Mouse (Mus musculus): Measurements from ENCODE around the gene Gm27021. TPM values are rescaled to one million over a fixed set of nuclear protein-coding genes. Genes with fewer than 3 reads are reported as not detected.

Gene Gm27021
- polyA plus RNA-seq, 1 experiment: not detected

DNA sequence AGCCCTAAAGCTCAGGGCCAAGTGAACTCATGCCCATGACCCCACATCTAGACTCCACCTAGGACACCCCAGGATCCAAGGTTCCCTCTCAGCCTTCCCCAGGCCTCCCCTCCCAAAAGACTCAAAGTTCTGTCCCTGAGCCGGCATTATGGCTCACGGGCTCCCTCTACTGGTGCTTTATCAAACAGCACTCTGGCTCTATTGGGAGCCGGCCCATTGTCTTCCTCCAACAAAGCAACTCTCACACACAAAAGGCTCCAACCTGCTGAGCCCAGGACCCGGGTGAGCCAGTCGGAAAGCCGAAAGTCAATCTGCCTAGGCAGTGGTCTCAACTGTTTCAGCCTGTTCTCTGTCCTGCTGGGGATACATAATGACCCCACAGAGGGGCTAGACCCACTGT lies 49.8 kb downstream of the Gm27021 start:
- TF ChIP-seq POLR2A (IDR thresholded peaks at IDR 0.05; ENCODE audit: low read depth, low read length): no peak
- TF ChIP-seq CTCF (IDR thresholded peaks at IDR 0.05; ENCODE audit: extremely low read depth, insufficient read length, insufficient replicate concordance, low read depth, low read length): peak; percentile 97
- H3K4me3 ChIP-seq (ENCODE audit: low read depth, low read length): no peak overlapping the region
- H3K27ac ChIP-seq (ENCODE audit: insufficient read depth, low read depth, low read length): no peak overlapping the region
- H3K36me3 ChIP-seq (ENCODE audit: control insufficient read depth, insufficient read depth, low read length): no peaks in the 10 kb centered on the region
- no peaks in the 10 kb centered on the region for H3K27me3 ChIP-seq (ENCODE audit: control insufficient read depth, insufficient read depth, low read length)
- under 1% methylated on average over 6 of the region's 6 CpGs for WGBS
- H3K4me1 ChIP-seq (ENCODE audit: control insufficient read depth, insufficient read depth, insufficient read length, low read length): peaks cover 6% of the 10 kb centered on the region; the same call in 1 of the 2 replicates

DNA sequence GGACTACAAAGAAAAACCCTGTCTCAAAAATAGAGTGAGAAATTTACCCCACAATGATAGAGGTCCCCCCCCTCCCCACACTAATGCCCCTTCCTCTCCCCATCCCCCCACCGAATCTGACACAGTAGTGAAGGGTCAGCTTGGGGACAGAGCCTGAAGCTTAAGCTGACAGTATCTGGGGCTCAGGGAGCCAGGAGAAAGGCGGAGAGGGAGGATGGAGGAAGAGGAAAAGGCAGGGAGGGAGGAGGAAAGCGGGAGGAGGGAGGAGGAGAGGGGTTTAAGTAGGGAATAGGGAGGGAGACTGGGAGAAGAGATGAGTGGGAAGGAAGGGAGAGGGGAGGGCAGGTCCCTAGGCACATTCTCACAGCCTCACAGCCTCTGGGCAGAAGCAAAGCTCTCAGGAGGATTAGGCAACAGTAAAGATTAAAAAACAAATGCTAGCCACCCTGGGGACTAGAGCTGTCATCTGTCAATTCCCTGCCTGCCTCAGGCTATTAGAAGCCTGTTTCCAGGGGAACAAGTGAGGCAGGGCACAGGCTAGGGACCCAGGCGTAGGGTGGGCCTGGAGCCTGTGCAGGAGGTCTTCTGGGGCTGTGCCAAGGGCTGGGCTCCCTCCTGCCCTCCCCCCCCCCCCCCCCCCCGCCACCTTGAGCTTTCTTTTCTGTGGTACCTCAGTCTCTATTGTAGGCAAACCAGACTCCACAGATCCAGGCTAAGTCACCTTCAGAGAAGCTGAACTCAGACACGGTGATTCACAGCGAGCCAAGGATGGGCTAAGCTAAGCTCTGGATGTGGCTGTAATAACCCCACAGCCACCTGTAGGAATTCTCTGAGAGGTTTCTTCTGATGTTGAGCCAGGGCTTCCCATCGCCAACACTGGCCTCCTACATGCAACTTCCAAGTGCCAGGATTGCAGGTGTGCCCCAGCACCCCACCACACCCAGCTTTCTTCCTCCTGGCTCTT lies 50.9 kb downstream of the Gm27021 start:
- Histone ChIP-seq H3K4me1 (ENCODE audit: control insufficient read depth, insufficient read depth, insufficient read length, low read length) (peaks cover 6% of the 10 kb centered on the region; the same call in 1 of the 2 replicates), H3K36me3 (ENCODE audit: control insufficient read depth, insufficient read depth, low read length) (no peaks in the 10 kb centered on the region), H3K27ac (ENCODE audit: insufficient read depth, low read depth, low read length) (no peak overlapping the region), H3K4me3 (ENCODE audit: low read depth, low read length) (no peak overlapping the region), H3K27me3 (ENCODE audit: control insufficient read depth, insufficient read depth, low read length) (no peaks in the 10 kb centered on the region)
- WGBS: 78% methylated on average over 7 of the region's 8 CpGs
- TF ChIP-seq POLR2A (IDR thresholded peaks at IDR 0.05; ENCODE audit: low read depth, low read length) (no peak), CTCF (IDR thresholded peaks at IDR 0.05; ENCODE audit: extremely low read depth, insufficient read length, insufficient replicate concordance, low read depth, low read length) (no peak)

DNA sequence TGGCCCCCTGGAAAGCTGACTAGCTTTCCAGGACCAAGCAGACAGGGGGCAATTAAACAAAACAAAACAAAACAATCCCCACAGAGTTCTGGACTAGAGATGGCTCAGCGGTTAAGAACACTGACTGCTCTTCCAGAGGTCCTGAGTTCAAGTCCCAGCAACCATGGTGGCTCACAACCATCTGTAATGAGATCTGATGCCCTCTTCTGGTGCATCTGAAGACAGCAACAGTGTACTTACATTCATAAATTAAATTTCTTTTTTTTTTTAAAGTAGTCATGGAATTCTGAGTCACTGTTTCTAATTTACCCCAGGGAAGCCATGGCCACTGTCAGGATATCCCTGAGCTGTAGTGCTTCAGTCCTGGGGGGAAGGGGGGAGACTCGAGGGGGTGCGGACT lies 53.4 kb downstream of the Gm27021 start:
- Histone ChIP-seq H3K27me3 (ENCODE audit: control insufficient read depth, insufficient read depth, low read length) (no peaks in the 10 kb centered on the region), H3K4me1 (ENCODE audit: control insufficient read depth, insufficient read depth, insufficient read length, low read length) (no peaks in the 10 kb centered on the region), H3K27ac (ENCODE audit: insufficient read depth, low read depth, low read length) (no peak overlapping the region), H3K4me3 (ENCODE audit: low read depth, low read length) (no peak overlapping the region), H3K36me3 (ENCODE audit: control insufficient read depth, insufficient read depth, low read length) (no peaks in the 10 kb centered on the region)
- TF ChIP-seq CTCF (IDR thresholded peaks at IDR 0.05; ENCODE audit: extremely low read depth, insufficient read length, insufficient replicate concordance, low read depth, low read length) (no peak), POLR2A (IDR thresholded peaks at IDR 0.05; ENCODE audit: low read depth, low read length) (no peak)
- WGBS: 88% methylated on average over 3 of the region's 3 CpGs

DNA sequence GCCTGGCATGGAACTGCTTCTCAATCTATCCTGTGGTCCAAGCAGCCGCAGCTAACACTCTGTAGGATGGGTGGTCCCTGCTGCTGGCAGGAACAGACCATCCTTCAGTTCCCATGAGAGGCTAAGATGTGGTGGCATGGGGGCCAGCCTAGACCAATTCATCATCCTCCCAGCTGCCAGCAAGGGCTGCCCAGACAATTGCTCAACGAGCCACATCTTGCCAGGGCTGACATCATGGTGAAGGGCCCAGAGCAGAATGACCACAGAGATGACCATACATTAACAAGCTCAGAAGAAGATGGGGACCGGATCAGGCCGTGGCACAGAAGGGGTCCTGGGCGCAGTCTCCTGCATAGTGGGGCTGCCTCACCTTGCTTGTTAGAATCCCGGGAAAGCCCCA lies 57.1 kb downstream of the Gm27021 start:
- Histone ChIP-seq H3K36me3 (ENCODE audit: control insufficient read depth, insufficient read depth, low read length) (no peaks in the 10 kb centered on the region), H3K27ac (ENCODE audit: insufficient read depth, low read depth, low read length) (no peak overlapping the region), H3K27me3 (ENCODE audit: control insufficient read depth, insufficient read depth, low read length) (no peaks in the 10 kb centered on the region), H3K4me3 (ENCODE audit: low read depth, low read length) (no peak overlapping the region), H3K4me1 (ENCODE audit: control insufficient read depth, insufficient read depth, insufficient read length, low read length) (no peaks in the 10 kb centered on the region)
- 86% methylated on average over 6 of the region's 6 CpGs for WGBS
- TF ChIP-seq POLR2A (IDR thresholded peaks at IDR 0.05; ENCODE audit: low read depth, low read length) (no peak), CTCF (IDR thresholded peaks at IDR 0.05; ENCODE audit: extremely low read depth, insufficient read length, insufficient replicate concordance, low read depth, low read length) (no peak)

DNA sequence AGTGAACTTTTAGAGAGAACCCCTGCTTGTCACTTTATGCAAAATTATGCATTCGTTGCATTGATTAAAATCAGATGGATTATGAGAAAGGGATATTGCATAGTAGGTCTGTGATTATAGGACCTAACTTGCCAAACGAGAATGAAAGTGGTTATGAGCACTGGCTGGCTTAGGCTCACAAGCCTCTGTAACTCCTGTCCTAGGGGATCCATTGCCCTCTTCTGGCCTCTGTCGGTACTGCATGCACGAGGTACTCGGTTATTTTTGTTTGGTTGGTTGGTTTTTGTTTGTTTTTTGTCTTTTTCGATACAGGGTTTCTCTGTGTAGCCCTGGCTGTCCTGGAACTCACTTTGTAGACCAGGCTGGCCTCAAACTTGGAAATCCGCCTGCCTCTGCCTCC lies 60.0 kb downstream of the Gm27021 start:
- 11% methylated on average over 7 of the region's 7 CpGs for WGBS
- Histone ChIP-seq H3K27me3 (ENCODE audit: control insufficient read depth, insufficient read depth, low read length) (no peaks in the 10 kb centered on the region), H3K27ac (ENCODE audit: insufficient read depth, low read depth, low read length) (no peak overlapping the region), H3K4me3 (ENCODE audit: low read depth, low read length) (no peak overlapping the region), H3K4me1 (ENCODE audit: control insufficient read depth, insufficient read depth, insufficient read length, low read length) (no peaks in the 10 kb centered on the region), H3K36me3 (ENCODE audit: control insufficient read depth, insufficient read depth, low read length) (no peaks in the 10 kb centered on the region)
- no peak for TF ChIP-seq POLR2A (IDR thresholded peaks at IDR 0.05; ENCODE audit: low read depth, low read length)
- TF ChIP-seq CTCF (IDR thresholded peaks at IDR 0.05; ENCODE audit: extremely low read depth, insufficient read length, insufficient replicate concordance, low read depth, low read length): peak; percentile 69; the same call in 1 of the 2 replicates

DNA sequence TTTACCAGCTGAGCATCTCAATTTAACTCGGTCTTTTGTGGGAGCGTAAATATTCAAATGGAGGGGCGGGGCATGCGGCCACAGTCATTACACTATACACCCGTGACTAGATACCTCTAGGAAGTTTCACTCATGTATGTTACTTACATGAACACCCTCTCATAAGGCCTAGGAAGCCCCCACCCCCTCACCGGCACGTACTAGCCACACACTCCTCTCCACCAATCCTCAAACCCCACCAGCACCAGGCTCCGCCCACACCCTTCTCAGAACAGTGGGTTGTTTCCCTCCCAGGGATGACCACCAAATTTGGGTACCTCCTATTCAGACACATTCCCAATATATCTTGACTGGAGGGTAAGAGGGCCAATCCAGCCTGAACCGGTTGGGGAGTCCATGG lies 60.4 kb downstream of the Gm27021 start:
- Histone ChIP-seq H3K4me3 (ENCODE audit: low read depth, low read length) (no peak overlapping the region), H3K27ac (ENCODE audit: insufficient read depth, low read depth, low read length) (no peak overlapping the region), H3K27me3 (ENCODE audit: control insufficient read depth, insufficient read depth, low read length) (no peaks in the 10 kb centered on the region), H3K4me1 (ENCODE audit: control insufficient read depth, insufficient read depth, insufficient read length, low read length) (no peaks in the 10 kb centered on the region), H3K36me3 (ENCODE audit: control insufficient read depth, insufficient read depth, low read length) (no peaks in the 10 kb centered on the region)
- TF ChIP-seq POLR2A (IDR thresholded peaks at IDR 0.05; ENCODE audit: low read depth, low read length) (no peak), CTCF (IDR thresholded peaks at IDR 0.05; ENCODE audit: extremely low read depth, insufficient read length, insufficient replicate concordance, low read depth, low read length) (no peak)
- 73% methylated on average over 9 of the region's 9 CpGs for WGBS

DNA sequence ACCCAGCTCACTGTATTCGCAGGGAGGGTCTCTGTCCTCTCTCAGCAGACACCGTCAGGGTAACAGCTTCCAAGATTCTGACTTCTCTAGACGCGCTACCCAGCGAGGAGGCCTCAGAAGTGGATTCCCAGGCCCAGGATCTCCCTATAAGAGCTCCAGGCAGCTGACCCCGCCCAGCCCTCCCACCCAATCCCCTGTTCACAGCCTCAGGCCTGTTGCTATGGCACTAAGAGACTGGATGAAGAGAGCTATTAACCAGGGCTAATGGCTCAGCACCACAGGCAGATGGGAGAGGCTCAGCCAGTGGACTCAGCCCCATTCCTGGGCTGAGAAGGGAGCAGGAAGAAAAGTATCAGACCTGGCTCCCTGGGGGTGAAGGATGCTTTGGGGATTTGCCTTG lies 65.2 kb downstream of the Gm27021 start:
- TF ChIP-seq CTCF (IDR thresholded peaks at IDR 0.05; ENCODE audit: extremely low read depth, insufficient read length, insufficient replicate concordance, low read depth, low read length) (no peak), POLR2A (IDR thresholded peaks at IDR 0.05; ENCODE audit: low read depth, low read length) (no peak)
- 82% methylated on average over 6 of the region's 6 CpGs for WGBS
- Histone ChIP-seq H3K27ac (ENCODE audit: insufficient read depth, low read depth, low read length) (no peak overlapping the region), H3K4me3 (ENCODE audit: low read depth, low read length) (no peak overlapping the region), H3K36me3 (ENCODE audit: control insufficient read depth, insufficient read depth, low read length) (no peaks in the 10 kb centered on the region), H3K27me3 (ENCODE audit: control insufficient read depth, insufficient read depth, low read length) (no peaks in the 10 kb centered on the region), H3K4me1 (ENCODE audit: control insufficient read depth, insufficient read depth, insufficient read length, low read length) (no peaks in the 10 kb centered on the region)
